In the genomic region with DNA sequence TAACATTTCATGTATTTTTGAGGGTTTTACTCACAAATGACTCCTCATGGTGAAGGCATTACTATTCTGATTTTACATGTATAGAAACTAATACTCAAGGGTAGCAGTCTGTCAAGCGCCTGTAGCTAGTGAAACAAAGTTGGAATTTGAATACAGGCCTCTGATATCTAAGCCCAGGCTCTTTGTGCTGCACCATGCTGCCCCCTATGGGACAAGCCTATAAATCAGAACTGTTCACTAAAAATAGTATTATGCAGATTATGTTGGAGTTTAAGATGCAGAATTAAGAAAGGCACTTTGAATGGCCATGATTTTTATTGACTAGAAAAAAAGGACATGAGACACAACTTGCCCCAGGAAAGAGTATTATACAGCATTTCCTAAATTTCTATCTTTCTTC, we compare ENCODE assay signal across 13 mouse cellular contexts.
DNase-seq lines count a peak whose midpoint lies in the region; TF ChIP-seq lines count a peak whose summit lies in the region.
"Had no signal": no experiment of that assay in that cellular context is flagged by ENCODE, and none has a peak within 500 bp of the region (broad histone marks: within the 10 kb centered on the region; RNA-seq: fewer than 3 reads in every experiment).

No protein-coding gene starts in this region.

- intact Hi-C loops in left cerebral cortex, adult 2 months (cut with DNase I), result loop anchor here (5.0 kb wide), 1 partner anchor 237 kb away; no protein-coding TSS in a partner anchor
- intact Hi-C loops in left cerebral cortex, postnatal 4 days (cut with DNase I), result no loop called here

- no peak overlapping the region for H3K4me3 ChIP-seq in left cerebral cortex, adult 2 months
- H3K4me3 ChIP-seq: forebrain, embryonic 12.5 days; heart, embryonic 12.5 days; hindbrain, embryonic 10.5 days had no signal

- peak; percentile 28 for DNase-seq in heart, adult 11 months
- DNase-seq in heart, postnatal 4 days, result no peak
- no peak for DNase-seq in left cerebral cortex, adult 2 months (ENCODE audit: extremely low spot score in 1 of 2, low spot score in 2 of 2)
- DNase-seq in left cerebral cortex, postnatal 4 days, result no peak
- peak; percentile 3 for DNase-seq in 3T3-L1 (ENCODE audit: low read depth, low spot score)
- peak; percentile 2 to 8 for DNase-seq in B cell, adult 2 months
- no peak for DNase-seq in frontal cortex, postnatal 25 days (ENCODE audit: low spot score in 2 of 2)
- DNase-seq: cerebellum, adult 9-10 months; right cerebral cortex, postnatal 14 days had no signal

- TF ChIP-seq CTCF in left cerebral cortex, adult 2 months (IDR thresholded peaks at IDR 0.05), result peak; percentile 56

- no peak overlapping the region for H3K27ac ChIP-seq in left cerebral cortex, adult 2 months
- H3K27ac ChIP-seq: forebrain, embryonic 12.5 days; hindbrain, embryonic 10.5 days; macrophage had no signal

Comparison
In these comparisons a context has a peak if more than half of its experiments do, and no peak if none do; other contexts are left out.
1. DNase-seq: peak in heart, adult 11 months (single experiment), 3T3-L1 (single experiment) and B cell, adult 2 months (2 of 2); none in heart, postnatal 4 days (single experiment), left cerebral cortex, adult 2 months (0 of 2), left cerebral cortex, postnatal 4 days (single experiment) and frontal cortex, postnatal 25 days (0 of 2).